ENCODE assay signal across 7 mouse cellular contexts in the genomic region with DNA sequence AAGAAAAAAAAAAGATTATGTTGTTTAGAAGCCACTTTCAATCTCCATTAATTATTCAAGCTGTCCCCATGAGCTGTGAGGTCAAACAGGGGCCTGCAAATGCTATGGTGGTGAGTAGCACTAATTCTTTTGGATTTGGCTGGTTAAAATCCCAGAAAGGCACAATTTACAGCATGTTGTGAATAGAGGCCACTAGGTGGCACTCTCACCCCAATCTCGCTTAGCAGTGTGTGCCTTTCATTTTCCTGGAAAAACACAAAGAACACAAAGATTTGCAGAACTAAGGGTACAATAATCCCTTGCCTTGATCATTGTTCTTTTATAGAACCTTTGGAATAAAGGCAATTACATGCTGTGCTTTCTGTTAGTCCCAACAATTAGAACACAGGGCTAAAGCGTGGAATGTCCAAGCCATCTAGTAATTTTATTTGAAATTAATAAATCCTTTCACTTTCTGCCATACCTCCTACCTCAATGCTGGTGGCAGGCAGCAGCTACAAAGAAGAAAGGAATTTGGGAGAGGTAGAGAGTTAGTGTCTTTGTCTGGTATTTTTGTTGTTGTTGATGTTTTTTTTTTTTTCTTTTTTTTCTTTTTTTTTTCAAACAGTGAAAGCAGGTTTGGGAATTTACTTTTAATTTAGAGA.
DNase-seq lines count a peak whose midpoint lies in the region; ATAC-seq lines count a peak whose summit lies in the region.

No protein-coding gene starts in this region.

- H3K9ac ChIP-seq in forebrain, embryonic 11.5 days (ENCODE audit: low read length) = no peak overlapping the region

- peak; percentile 19 for DNase-seq in urinary bladder, postnatal 25 days (ENCODE audit: low spot score)
- no peak for DNase-seq in urinary bladder, postnatal 4 days (ENCODE audit: low spot score in 2 of 2)
- peak; percentile 12 for DNase-seq in c-Kit-positive CD71-negative TER-119-negative erythroid progenitor cells, embryonic 14.5 days (ENCODE audit: low read depth)
- peak; percentile 75 for DNase-seq in forebrain, embryonic 11.5 days (ENCODE audit: low spot score)
- DNase-seq in kidney, postnatal 14 days = peak; percentile 28
- DNase-seq in lung, postnatal 14 days = peak; percentile 37
- DNase-seq in right cerebral cortex, postnatal 14 days = peak; percentile 69

- H3K4me3 ChIP-seq in forebrain, embryonic 11.5 days (ENCODE audit: low read depth, low read length) = no peak overlapping the region

- H3K4me2 ChIP-seq in forebrain, embryonic 11.5 days (ENCODE audit: low read depth, low read length, severe bottlenecking) = no peak overlapping the region

- ATAC-seq in forebrain, embryonic 11.5 days (replicated peaks; ENCODE audit: low FRiP score) = peak; percentile 87

- WGBS in forebrain, embryonic 11.5 days = 10% methylated on average over 2 of the region's 2 CpGs

- no peaks in the 10 kb centered on the region for H3K27me3 ChIP-seq in forebrain, embryonic 11.5 days (ENCODE audit: control insufficient read depth, insufficient read depth, low read length)

- H3K36me3 ChIP-seq in forebrain, embryonic 11.5 days (ENCODE audit: control insufficient read depth, insufficient read depth, low read length) = no peaks in the 10 kb centered on the region

- no peaks in the 10 kb centered on the region for H3K9me3 ChIP-seq in forebrain, embryonic 11.5 days (ENCODE audit: control insufficient read depth, low read length)

- H3K27ac ChIP-seq in forebrain, embryonic 11.5 days (ENCODE audit: low read depth, low read length) = no peak overlapping the region

- no peaks in the 10 kb centered on the region; the same call in 1 of the 2 replicates for H3K4me1 ChIP-seq in forebrain, embryonic 11.5 days (replicated peaks; ENCODE audit: control insufficient read depth, insufficient read depth, low read length)

Comparison
In these comparisons a context has a peak if more than half of its experiments do, and no peak if none do; other contexts are left out.
1. DNase-seq: peak in urinary bladder, postnatal 25 days (single experiment), c-Kit-positive CD71-negative TER-119-negative erythroid progenitor cells, embryonic 14.5 days (single experiment), forebrain, embryonic 11.5 days (single experiment), kidney, postnatal 14 days (single experiment), lung, postnatal 14 days (single experiment) and right cerebral cortex, postnatal 14 days (single experiment); none in urinary bladder, postnatal 4 days (0 of 2).